ENCODE assay signal across 24 mouse cellular contexts in the genomic region with DNA sequence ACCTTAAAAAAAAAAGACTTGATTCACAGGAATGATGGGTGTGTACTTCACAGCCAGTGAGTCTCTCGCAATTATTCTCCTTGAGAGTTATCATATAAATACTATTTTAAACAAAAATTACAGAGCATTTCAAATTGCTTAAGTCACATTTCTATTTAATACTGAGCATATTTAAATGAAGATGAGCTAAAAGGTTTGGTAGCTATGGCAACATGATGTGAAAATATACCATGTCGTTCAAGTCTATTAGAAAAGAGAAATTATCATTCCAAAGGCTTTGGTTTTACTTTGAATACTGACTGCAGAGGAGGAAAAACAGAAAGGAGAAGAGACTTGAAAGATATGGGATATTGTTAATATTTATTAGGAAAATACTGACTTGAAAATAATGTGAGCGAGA.
DNase-seq lines count a peak whose midpoint lies in the region; ATAC-seq and TF ChIP-seq lines count a peak whose summit lies in the region.
"Had no signal": no experiment of that assay in that cellular context is flagged by ENCODE, and none has a peak within 500 bp of the region (broad histone marks: within the 10 kb centered on the region; RNA-seq: fewer than 3 reads in every experiment).

No protein-coding gene starts in this region.

- H3K4me2 ChIP-seq in forebrain, embryonic 14.5 days (ENCODE audit: low read length) = no peak overlapping the region
- no peak overlapping the region for H3K4me2 ChIP-seq in forebrain, postnatal 0 days (ENCODE audit: low read depth)
- H3K4me2 ChIP-seq in forebrain, embryonic 13.5 days = no peak overlapping the region
- H3K4me2 ChIP-seq in midbrain, embryonic 14.5 days (ENCODE audit: low read length) = no peak overlapping the region
- H3K4me2 ChIP-seq in midbrain, embryonic 16.5 days (ENCODE audit: low read length) = no peak overlapping the region
- H3K4me2 ChIP-seq: embryonic facial prominence, embryonic 12.5 days; forebrain, embryonic 15.5 days had no signal

- WGBS in forebrain, embryonic 14.5 days = 75% methylated on average over 3 of the region's 3 CpGs
- 91% methylated on average over 3 of the region's 3 CpGs for WGBS in forebrain, embryonic 10.5 days
- 52% methylated on average over 3 of the region's 3 CpGs for WGBS in forebrain, postnatal 0 days
- 73% methylated on average over 3 of the region's 3 CpGs for WGBS in forebrain, embryonic 13.5 days
- 48% methylated on average over 3 of the region's 3 CpGs for WGBS in midbrain, embryonic 14.5 days
- 53% methylated on average over 3 of the region's 3 CpGs for WGBS in midbrain, embryonic 16.5 days

- H3K4me3 ChIP-seq in forebrain, embryonic 14.5 days (ENCODE audit: low read depth, low read length) = no peak overlapping the region
- no peak overlapping the region for H3K4me3 ChIP-seq in forebrain, embryonic 10.5 days
- no peak overlapping the region for H3K4me3 ChIP-seq in forebrain, postnatal 0 days (ENCODE audit: low read depth, low read length)
- no peak overlapping the region for H3K4me3 ChIP-seq in forebrain, embryonic 13.5 days
- no peak overlapping the region for H3K4me3 ChIP-seq in midbrain, embryonic 14.5 days (replicated peaks; ENCODE audit: low read depth, low read length)
- no peak overlapping the region for H3K4me3 ChIP-seq in midbrain, embryonic 16.5 days (ENCODE audit: low read depth, low read length)
- H3K4me3 ChIP-seq: embryonic facial prominence, embryonic 10.5 days; embryonic facial prominence, embryonic 12.5 days; forebrain, embryonic 15.5 days had no signal

- no peak for ATAC-seq in forebrain, embryonic 14.5 days
- peak; percentile 59; the same call in 1 of the 2 replicates for ATAC-seq in forebrain, postnatal 0 days
- no peak for ATAC-seq in forebrain, embryonic 13.5 days
- ATAC-seq in midbrain, embryonic 14.5 days (ENCODE audit: low FRiP score, low TSS enrichment) = no peak
- ATAC-seq in midbrain, embryonic 16.5 days = no peak
- ATAC-seq: activated CD4-positive, CD25-positive, alpha-beta regulatory T cell, adult 4 months; CD4-positive, CD25-positive, alpha-beta regulatory T cell, adult 4 months; forebrain, embryonic 15.5 days; Patski had no signal

- no peaks in the 10 kb centered on the region for H3K4me1 ChIP-seq in forebrain, embryonic 14.5 days (ENCODE audit: control insufficient read depth, insufficient read depth, low read length)
- H3K4me1 ChIP-seq in forebrain, embryonic 10.5 days = no peaks in the 10 kb centered on the region
- no peaks in the 10 kb centered on the region for H3K4me1 ChIP-seq in forebrain, postnatal 0 days (ENCODE audit: insufficient read depth)
- H3K4me1 ChIP-seq in forebrain, embryonic 13.5 days = no peaks in the 10 kb centered on the region
- H3K4me1 ChIP-seq in midbrain, embryonic 14.5 days (ENCODE audit: control insufficient read depth, insufficient read depth, low read length) = no peaks in the 10 kb centered on the region
- H3K4me1 ChIP-seq in midbrain, embryonic 16.5 days (ENCODE audit: control insufficient read depth, insufficient read depth, low read length) = no peaks in the 10 kb centered on the region
- H3K4me1 ChIP-seq: embryonic facial prominence, embryonic 10.5 days; embryonic facial prominence, embryonic 12.5 days; forebrain, embryonic 15.5 days had no signal

- H3K9ac ChIP-seq in forebrain, embryonic 14.5 days (ENCODE audit: low read length) = no peak overlapping the region
- no peak overlapping the region for H3K9ac ChIP-seq in forebrain, postnatal 0 days
- H3K9ac ChIP-seq in forebrain, embryonic 13.5 days = no peak overlapping the region
- H3K9ac ChIP-seq in midbrain, embryonic 14.5 days (replicated peaks; ENCODE audit: low read length) = no peak overlapping the region
- no peak overlapping the region for H3K9ac ChIP-seq in midbrain, embryonic 16.5 days (ENCODE audit: low read depth, low read length)
- H3K9ac ChIP-seq: embryonic facial prominence, embryonic 12.5 days; forebrain, embryonic 15.5 days had no signal

- TF ChIP-seq CTCF in forebrain, postnatal 0 days (IDR thresholded peaks at IDR 0.05; ENCODE audit: low read depth) = no peak

- peak; percentile 46 for DNase-seq in forebrain, embryonic 14.5 days (ENCODE audit: low spot score)
- DNase-seq in forebrain, embryonic 10.5 days (ENCODE audit: extremely low spot score, low spot score) = no peak
- DNase-seq in forebrain, postnatal 0 days = peak; percentile 17
- DNase-seq in midbrain, embryonic 14.5 days = peak; percentile 31
- DNase-seq in thymus, postnatal 14 days = no peak
- DNase-seq: adrenal gland, adult 8-10 months; adrenal gland, postnatal 14 days; adrenal gland, postnatal 36 days; B cell, adult 2 months; cerebellum, adult 11-12 months; cerebellum, adult 2 months; cerebellum, adult 9-10 months; cerebellum, postnatal 10 days; cerebellum, postnatal 25 days had no signal

- H3K27ac ChIP-seq in forebrain, embryonic 14.5 days (ENCODE audit: low read depth, low read length) = no peak overlapping the region
- H3K27ac ChIP-seq in forebrain, embryonic 10.5 days = no peak overlapping the region
- H3K27ac ChIP-seq in forebrain, postnatal 0 days (ENCODE audit: low read depth, low read length) = no peak overlapping the region
- H3K27ac ChIP-seq in forebrain, embryonic 13.5 days = no peak overlapping the region
- no peak overlapping the region for H3K27ac ChIP-seq in midbrain, embryonic 14.5 days (replicated peaks; ENCODE audit: low read depth, low read length)
- no peak overlapping the region for H3K27ac ChIP-seq in midbrain, embryonic 16.5 days (ENCODE audit: low read length)
- H3K27ac ChIP-seq: embryonic facial prominence, embryonic 10.5 days; embryonic facial prominence, embryonic 12.5 days; forebrain, embryonic 15.5 days had no signal

- no peaks in the 10 kb centered on the region for H3K27me3 ChIP-seq in forebrain, embryonic 14.5 days (replicated peaks; ENCODE audit: control insufficient read depth, insufficient read depth, low read length)
- no peaks in the 10 kb centered on the region for H3K27me3 ChIP-seq in forebrain, embryonic 10.5 days (ENCODE audit: poor library complexity, severe bottlenecking)
- H3K27me3 ChIP-seq in forebrain, postnatal 0 days (ENCODE audit: insufficient read depth, low read length) = no peaks in the 10 kb centered on the region
- no peaks in the 10 kb centered on the region for H3K27me3 ChIP-seq in forebrain, embryonic 13.5 days
- no peaks in the 10 kb centered on the region for H3K27me3 ChIP-seq in midbrain, embryonic 14.5 days (ENCODE audit: control insufficient read depth, insufficient read depth, low read length)
- H3K27me3 ChIP-seq in midbrain, embryonic 16.5 days (ENCODE audit: control insufficient read depth, insufficient read depth, low read depth, low read length) = no peaks in the 10 kb centered on the region
- H3K27me3 ChIP-seq: CH12.LX; embryonic facial prominence, embryonic 12.5 days; forebrain, embryonic 15.5 days; Patski had no signal

- no peaks in the 10 kb centered on the region for H3K9me3 ChIP-seq in forebrain, embryonic 14.5 days (replicated peaks; ENCODE audit: control insufficient read depth, low read length)
- no peaks in the 10 kb centered on the region for H3K9me3 ChIP-seq in forebrain, embryonic 10.5 days
- H3K9me3 ChIP-seq in forebrain, postnatal 0 days (ENCODE audit: low read length) = no peaks in the 10 kb centered on the region
- H3K9me3 ChIP-seq in forebrain, embryonic 13.5 days (replicated peaks) = no peaks in the 10 kb centered on the region
- no peaks in the 10 kb centered on the region for H3K9me3 ChIP-seq in midbrain, embryonic 14.5 days (ENCODE audit: control insufficient read depth, low read length)
- no peaks in the 10 kb centered on the region for H3K9me3 ChIP-seq in midbrain, embryonic 16.5 days (replicated peaks; ENCODE audit: control insufficient read depth, low read length, poor library complexity, severe bottlenecking)
- H3K9me3 ChIP-seq: embryonic facial prominence, embryonic 10.5 days; embryonic facial prominence, embryonic 12.5 days; forebrain, embryonic 15.5 days had no signal

- no peaks in the 10 kb centered on the region for H3K36me3 ChIP-seq in forebrain, embryonic 14.5 days (ENCODE audit: control insufficient read depth, insufficient read depth, low read length)
- H3K36me3 ChIP-seq in forebrain, embryonic 10.5 days (replicated peaks) = no peaks in the 10 kb centered on the region
- H3K36me3 ChIP-seq in forebrain, postnatal 0 days (ENCODE audit: insufficient read depth) = no peaks in the 10 kb centered on the region
- no peaks in the 10 kb centered on the region for H3K36me3 ChIP-seq in forebrain, embryonic 13.5 days (ENCODE audit: poor library complexity, severe bottlenecking)
- H3K36me3 ChIP-seq in midbrain, embryonic 14.5 days (ENCODE audit: control insufficient read depth, insufficient read depth, low read length) = no peaks in the 10 kb centered on the region
- no peaks in the 10 kb centered on the region for H3K36me3 ChIP-seq in midbrain, embryonic 16.5 days (ENCODE audit: control insufficient read depth, insufficient read depth, low read length)
- H3K36me3 ChIP-seq: embryonic facial prominence, embryonic 10.5 days; embryonic facial prominence, embryonic 12.5 days; forebrain, embryonic 15.5 days; G1E had no signal

Comparison
In these comparisons a context has a peak if more than half of its experiments do, and no peak if none do; other contexts are left out.
1. DNase-seq: peak in forebrain, embryonic 14.5 days (single experiment), forebrain, postnatal 0 days (single experiment) and midbrain, embryonic 14.5 days (single experiment); none in forebrain, embryonic 10.5 days (single experiment) and thymus, postnatal 14 days (single experiment).